Mouse (Mus musculus): ENCODE data around the gene Tmbim4. TPM values are rescaled to one million over a fixed set of nuclear protein-coding genes. Genes with fewer than 3 reads are reported as not detected.

The Tmbim4 gene
- total RNA-seq, 2 experiments from 2014 or later: 100 to 112 TPM

DNA sequence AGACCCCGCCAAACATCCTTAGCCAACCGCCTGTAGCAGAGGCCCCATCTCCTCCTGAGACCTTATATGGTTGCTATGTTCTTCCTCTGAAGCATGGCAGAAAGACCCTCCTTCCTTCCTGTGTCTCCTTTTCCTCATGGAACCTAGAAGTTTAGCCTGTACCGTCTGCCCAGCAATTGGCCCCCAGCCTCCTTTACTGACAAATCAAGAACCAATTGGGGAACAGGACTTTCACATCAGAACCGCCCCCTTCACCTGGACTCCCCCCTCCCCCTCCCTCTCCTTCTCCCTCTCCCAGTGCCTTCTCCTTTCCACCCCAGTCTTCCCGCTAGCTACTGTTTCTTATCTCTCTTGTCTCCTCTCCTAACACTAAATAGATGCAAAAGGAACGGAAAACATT is 38.1 kb downstream of the Tmbim4 start:
- ATAC-seq (ENCODE audit: poor library complexity, severe bottlenecking): no peak

DNA sequence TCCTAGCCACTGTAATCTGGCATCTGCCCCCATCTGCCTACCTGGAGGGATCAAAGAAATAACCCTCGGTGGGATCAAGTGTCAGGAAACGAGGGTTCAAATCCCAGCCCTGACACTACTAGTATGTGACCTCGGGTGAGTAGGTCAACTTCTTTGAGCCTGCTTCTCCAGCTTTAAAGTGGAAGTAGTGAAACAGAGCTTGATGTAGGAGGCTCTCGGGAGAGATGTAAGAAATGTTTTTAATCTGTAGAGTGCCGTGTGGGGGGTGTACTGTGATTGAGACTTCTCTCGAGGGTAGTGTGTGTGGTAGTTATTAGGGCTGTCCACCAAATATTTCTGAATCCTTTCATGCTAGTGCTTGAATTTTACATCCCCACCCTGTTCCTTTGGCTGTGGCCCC is 41.0 kb downstream of the Tmbim4 start:
- ATAC-seq (ENCODE audit: poor library complexity, severe bottlenecking): no peak

- ATAC-seq (ENCODE audit: poor library complexity, severe bottlenecking): no peak
These were observed 44.3 kb downstream of the Tmbim4 start for GRCm38 (mm10) chr10:120245681-120246080.

DNA sequence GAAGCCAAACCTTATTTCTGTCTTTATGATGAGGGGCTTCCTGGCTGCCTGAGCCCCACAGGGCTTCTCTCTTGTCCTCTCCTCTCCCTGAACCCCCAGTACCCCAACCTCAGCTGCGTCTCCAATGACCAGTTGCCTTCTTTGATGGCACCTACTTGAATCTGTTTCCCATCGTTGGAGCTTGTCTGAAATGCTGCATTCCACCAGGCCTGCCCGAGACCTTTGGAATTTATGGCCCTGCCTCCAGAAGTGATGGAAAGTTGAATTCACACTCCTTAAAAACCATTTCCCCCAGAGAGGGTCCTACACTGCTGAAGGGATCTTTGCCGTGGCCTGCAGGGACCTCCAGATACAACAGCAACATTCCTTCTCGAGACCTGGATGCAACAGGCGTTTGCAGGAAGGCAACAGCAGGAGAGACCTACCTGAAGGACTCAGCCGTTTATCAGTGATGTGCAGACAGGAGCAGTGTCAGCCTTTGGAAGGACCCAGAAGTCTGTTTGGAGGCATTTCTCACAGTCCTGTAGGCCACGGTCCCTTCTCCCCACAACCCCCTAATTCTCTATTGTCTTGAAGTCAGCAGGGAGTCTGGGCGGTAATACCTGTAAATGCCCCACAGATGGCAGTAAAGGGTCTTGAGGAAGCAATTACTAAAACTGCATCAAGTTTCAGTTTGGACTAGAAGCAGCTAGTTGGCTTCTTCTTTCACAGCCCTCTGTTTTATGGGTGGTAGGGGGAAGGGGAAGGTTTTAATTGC is 45.8 kb downstream of the Tmbim4 start:
- ATAC-seq (ENCODE audit: poor library complexity, severe bottlenecking): peak; percentile 97

DNA sequence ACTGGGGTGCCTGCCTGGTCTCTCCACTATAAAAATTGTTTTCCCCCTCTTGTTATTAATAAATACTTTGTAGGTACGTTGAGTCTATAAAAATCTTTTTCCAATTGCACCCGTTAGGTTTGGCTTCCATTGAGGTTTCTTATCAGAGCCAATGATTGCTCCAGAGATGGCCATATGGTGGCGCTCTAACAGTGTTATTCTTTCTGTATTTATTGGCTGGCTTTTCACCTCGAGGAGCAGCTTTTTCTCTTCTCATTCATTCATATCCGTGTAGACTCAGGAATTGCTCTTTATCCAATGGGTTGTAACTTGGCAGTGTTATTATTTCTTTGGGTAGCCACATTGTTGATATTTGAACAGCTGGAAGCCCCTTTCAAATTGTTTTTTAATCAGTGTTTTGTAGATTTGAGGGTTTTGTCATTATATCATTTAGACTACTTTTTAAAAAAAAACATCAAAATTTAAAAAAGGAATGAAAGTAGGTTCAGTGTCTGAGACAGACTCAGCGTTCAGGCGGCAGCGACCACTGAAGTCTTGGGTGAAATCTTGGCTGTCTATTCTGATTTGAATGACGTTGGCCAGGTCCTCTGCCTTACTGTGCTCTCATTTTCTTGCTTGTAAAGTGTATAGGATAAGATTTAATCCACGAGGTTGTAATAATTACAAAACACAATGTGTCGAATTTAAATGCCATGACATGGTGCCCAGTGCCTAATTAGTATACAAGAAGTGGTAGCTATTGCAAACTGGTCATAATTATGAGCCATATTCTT is 49.7 kb downstream of the Tmbim4 start:
- ATAC-seq (ENCODE audit: poor library complexity, severe bottlenecking): no peak

DNA sequence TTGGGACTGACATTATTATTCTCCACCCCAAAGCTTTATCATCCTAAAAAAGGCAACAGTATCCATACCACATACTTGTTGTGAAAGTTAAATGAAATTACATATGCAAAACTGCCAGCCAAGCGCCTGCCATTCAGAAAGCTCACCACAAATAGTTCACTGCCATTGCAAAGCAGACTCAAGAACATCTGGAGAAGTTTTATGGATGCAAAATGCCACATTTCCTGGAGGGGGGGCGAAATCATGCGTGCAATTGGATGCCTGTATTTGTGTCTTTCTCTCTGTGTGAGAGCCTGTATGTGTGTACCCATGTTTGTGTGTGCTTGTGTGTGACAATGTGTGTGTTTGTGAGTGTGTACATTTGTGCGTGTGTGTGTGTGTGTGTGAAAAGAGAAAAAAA is 50.4 kb downstream of the Tmbim4 start:
- ATAC-seq (ENCODE audit: poor library complexity, severe bottlenecking): no peak

- peak; percentile 22; the same call in 1 of the 2 replicates for ATAC-seq (ENCODE audit: poor library complexity, severe bottlenecking)
These were observed 51.4 kb downstream of the Tmbim4 start for GRCm38 (mm10) chr10:120252800-120253199.

- ATAC-seq (ENCODE audit: poor library complexity, severe bottlenecking): peak; percentile 79
These were observed 55.8 kb downstream of the Tmbim4 start for GRCm38 (mm10) chr10:120257231-120257630.

DNA sequence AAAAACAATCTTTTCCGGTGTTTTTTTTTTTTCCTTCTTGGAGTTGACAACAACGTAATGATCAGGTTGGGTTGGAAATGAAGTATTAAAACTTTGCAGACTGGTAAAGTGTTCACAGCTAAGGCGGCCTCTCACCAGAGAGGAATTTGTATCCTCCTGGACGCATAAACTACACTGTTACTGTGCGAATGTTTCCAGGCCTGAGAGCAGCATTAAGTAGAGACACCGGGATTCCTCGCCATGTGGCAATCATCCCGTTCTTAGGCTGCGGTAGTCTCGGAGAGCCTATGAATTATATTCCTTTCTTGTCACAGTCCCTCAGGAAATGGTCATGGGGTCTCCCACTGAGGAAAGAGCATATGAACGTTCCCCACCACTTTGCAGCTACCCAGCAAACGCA is 66.4 kb downstream of the Tmbim4 start:
- ATAC-seq (ENCODE audit: poor library complexity, severe bottlenecking): no peak

DNA sequence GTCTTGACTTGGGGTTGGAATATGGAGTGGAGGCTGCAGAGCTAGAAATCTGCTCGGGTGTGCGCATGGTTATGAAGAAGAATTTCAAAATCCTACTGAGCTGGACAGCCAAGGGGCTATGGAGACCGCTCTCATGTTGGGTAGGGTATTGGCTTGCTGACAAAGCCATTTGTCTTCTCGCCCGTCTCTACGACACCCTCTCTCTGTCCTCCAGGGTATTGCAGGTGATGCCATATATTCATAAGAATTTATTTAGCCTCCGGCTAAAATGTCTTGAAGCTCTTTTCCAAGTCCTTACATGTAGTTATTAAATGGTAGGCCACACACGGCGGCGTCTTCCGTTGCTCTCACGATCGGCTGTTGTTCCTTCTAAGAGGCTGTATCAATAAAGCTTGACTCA is 68.6 kb downstream of the Tmbim4 start:
- ATAC-seq (ENCODE audit: poor library complexity, severe bottlenecking): no peak

- ATAC-seq (ENCODE audit: poor library complexity, severe bottlenecking): peak; percentile 88
These were observed 69.4 kb downstream of the Tmbim4 start for GRCm38 (mm10) chr10:120270777-120271176.

GRCm38 (mm10) chr10:120271318-120271717 is 69.9 kb downstream of the Tmbim4 start:
- peak; percentile 23; the same call in 1 of the 2 replicates for ATAC-seq (ENCODE audit: poor library complexity, severe bottlenecking)

DNA sequence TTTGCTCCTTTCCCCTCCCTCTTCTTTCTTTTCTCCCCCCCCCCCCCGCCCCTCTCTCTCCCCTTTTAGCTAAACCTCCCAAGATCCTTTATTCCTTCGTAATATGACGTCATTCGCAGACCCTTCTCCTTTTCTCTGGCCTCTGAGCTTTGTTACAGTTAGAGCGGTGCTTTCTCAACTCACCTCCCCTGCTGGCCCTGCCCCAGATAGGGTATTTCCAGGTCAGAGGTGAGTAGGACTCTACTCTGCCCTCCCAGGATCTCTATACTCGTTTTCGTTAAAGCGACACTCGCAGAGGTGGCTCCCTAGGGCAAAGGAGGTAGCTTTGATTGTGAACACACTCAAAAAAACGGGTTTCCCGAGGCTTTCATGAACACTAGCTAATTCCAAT is 70.5 kb downstream of the Tmbim4 start:
- ATAC-seq (ENCODE audit: poor library complexity, severe bottlenecking): 0 out of 2 replicates have a peak, but pooled peaks have one; percentile 19

GRCm38 (mm10) chr10:120272270-120272883 is 71.0 kb downstream of the Tmbim4 start:
- no peak for ATAC-seq (ENCODE audit: poor library complexity, severe bottlenecking)

DNA sequence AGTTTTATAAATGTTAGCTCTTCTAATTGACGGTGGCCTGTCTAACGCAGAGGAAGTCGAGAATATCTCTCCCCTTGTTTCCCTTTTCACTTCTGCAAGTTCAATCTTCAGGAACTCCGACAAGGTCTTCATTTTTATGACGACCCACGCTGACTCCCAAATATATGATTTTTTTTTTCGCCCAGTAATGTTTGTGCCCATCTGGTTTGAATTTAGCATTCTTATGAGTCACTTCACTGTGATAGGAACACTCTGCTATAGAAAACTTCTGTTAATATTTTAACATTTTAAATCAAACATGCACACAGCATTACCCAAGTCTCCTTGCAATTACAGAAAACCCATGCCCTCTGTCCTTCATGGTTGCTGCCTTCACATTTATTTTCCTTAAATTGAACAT is 71.9 kb downstream of the Tmbim4 start:
- ATAC-seq (ENCODE audit: poor library complexity, severe bottlenecking): no peak

Other genes starting within 250 kb of the Tmbim4 start
- 16.4 and 17.0 TPM in 2 replicates for gene Helb, start 88.6 kb upstream of the Tmbim4 start, total RNA-seq (2015)
- 32.7 and 33.9 TPM in 2 replicates for gene Helb, start 88.6 kb upstream of the Tmbim4 start, total RNA-seq (2017)
- gene Irak3, start 540 bp downstream of the Tmbim4 start, total RNA-seq (2015): 75.8 and 77.8 TPM in 2 replicates
- 30.4 and 35.9 TPM in 2 replicates for gene Irak3, start 540 bp downstream of the Tmbim4 start, total RNA-seq (2017)
- 41.4 and 49.0 TPM in 2 replicates for gene Llph, start 25.5 kb downstream of the Tmbim4 start, total RNA-seq (2015)
- gene Llph, start 25.5 kb downstream of the Tmbim4 start, total RNA-seq (2017): 48.6 and 49.8 TPM in 2 replicates

All from megakaryocyte, adult 5-6 weeks (primary cell).